Mouse (Mus musculus) kidney, adult 2 months (tissue): ENCODE results near the gene Rtn2. TPM values are rescaled to one million over a fixed set of nuclear protein-coding genes. Genes with fewer than 3 reads are reported as not detected.

ENCODE experiments used
- DNase-seq: peaks from one replicate; pipeline ENCODE4 v3.0.0; 2021
- H3K27ac ChIP-seq: fragments of 200-500 bp; 2 replicates; pipeline ENCODE4 v1.5.1; 2012; ENCODE audit warnings: low read depth, low read length, control low read depth, inconsistent platforms; ENCODE audit not compliant: insufficient read depth
- H3K27me3 ChIP-seq: fragments of 200-500 bp; replicated peaks from 2 replicates; pipeline ENCODE4 v1.6.1; 2012; ENCODE audit warnings: mild to moderate bottlenecking, moderate library complexity, low read length, inconsistent platforms; ENCODE audit not compliant: control insufficient read depth, insufficient read depth
- H3K36me3 ChIP-seq: fragments of 200-500 bp; 2 replicates; pipeline ENCODE4 v1.6.1; 2012; ENCODE audit warnings: mild to moderate bottlenecking, moderate library complexity, low read length, inconsistent platforms; ENCODE audit not compliant: control insufficient read depth, insufficient read depth
- H3K4me1 ChIP-seq: fragments of 200-500 bp; 2 replicates; pipeline ENCODE4 v1.6.1; 2011; ENCODE audit warnings: low read length; ENCODE audit not compliant: control insufficient read depth, insufficient read depth
- H3K4me3 ChIP-seq: fragments of 200-500 bp; 2 replicates; pipeline ENCODE4 v1.5.1; 2011; ENCODE audit warnings: mild to moderate bottlenecking, low read depth, low read length, control low read depth; ENCODE audit not compliant: insufficient read depth
- CTCF ChIP-seq: fragments of 200-500 bp; conservative IDR thresholded peaks from 2 replicates; pipeline ENCODE4 v1.5.1; 2011; ENCODE audit warnings: low read depth, mild to moderate bottlenecking, control low read depth, low read length, moderate library complexity, mixed read lengths; ENCODE audit not compliant: insufficient read depth, insufficient read length
- POLR2A ChIP-seq: fragments of 200-500 bp; IDR thresholded peaks from one replicate; pipeline ENCODE4 v1.6.1; 2011; ENCODE audit warnings: low read depth, low read length, control low read depth
- WGBS: fragments of 180-500 bp; shearing (Covaris S2); methylation state at CpG from one replicate; pipeline ENCODE4 v1.1.7; 2018; 5-methylcytosine and 5-hydroxymethylcytosine counted together
- polyA plus RNA-seq: library from polyadenylated mRNA; depleted of rRNA; stranded (reverse); fragments of >200 nt; gene quantifications from 2 replicates; pipeline ENCODE4 v1.2.3, GENCODE M21; 2012

The Rtn2 gene
- polyA plus RNA-seq, 1 experiment: 19.1 TPM

- H3K27ac ChIP-seq: no peak overlapping the region
- no peaks in the 10 kb centered on the region for H3K27me3 ChIP-seq
- 0 out of 2 replicates have a peak, but pooled peaks cover 4% of the 10 kb centered on the region for H3K4me1 ChIP-seq
- no peaks in the 10 kb centered on the region for H3K36me3 ChIP-seq
- no peak for DNase-seq
- H3K4me3 ChIP-seq: no peak overlapping the region
- 92% methylated on average over 17 of the region's 17 CpGs for WGBS
- no peak for TF ChIP-seq CTCF
- no peak for TF ChIP-seq POLR2A
These were observed 27.0 kb upstream of the Rtn2 start for GRCm38 (mm10) chr7:19255395-19255794.

- no peak for DNase-seq
- H3K36me3 ChIP-seq: no peaks in the 10 kb centered on the region; the same call in 1 of the 2 replicates
- TF ChIP-seq POLR2A (no peak), CTCF (no peak)
- 0 out of 2 replicates have a peak, but pooled peaks cover 4% of the 10 kb centered on the region for H3K4me1 ChIP-seq
- no peak overlapping the region for H3K4me3 ChIP-seq
- no peak overlapping the region for H3K27ac ChIP-seq
- no peaks in the 10 kb centered on the region for H3K27me3 ChIP-seq
- 76% methylated on average over 7 of the region's 7 CpGs for WGBS
These were observed 25.9 kb upstream of the Rtn2 start for GRCm38 (mm10) chr7:19256567-19256966.

- DNase-seq: peak; percentile 88
- WGBS: 41% methylated on average over 11 of the region's 11 CpGs
- Histone ChIP-seq H3K4me3 (no peak overlapping the region), H3K27ac (no peak overlapping the region), H3K36me3 (no peaks in the 10 kb centered on the region; the same call in 1 of the 2 replicates), H3K27me3 (no peaks in the 10 kb centered on the region), H3K4me1 (0 out of 2 replicates have a peak, but pooled peaks cover 4% of the 10 kb centered on the region)
- TF ChIP-seq CTCF: no peak
- TF ChIP-seq POLR2A: no peak
These were observed 24.9 kb upstream of the Rtn2 start for GRCm38 (mm10) chr7:19257390-19258022.

- Histone ChIP-seq H3K27me3 (no peaks in the 10 kb centered on the region), H3K4me1 (0 out of 2 replicates have a peak, but pooled peaks cover 4% of the 10 kb centered on the region), H3K4me3 (no peak overlapping the region), H3K36me3 (no peaks in the 10 kb centered on the region; the same call in 1 of the 2 replicates), H3K27ac (no peak overlapping the region)
- TF ChIP-seq POLR2A (no peak), CTCF (no peak)
- peak; percentile 67 for DNase-seq
- WGBS: 20% methylated on average over 3 of the region's 3 CpGs
These were observed 24.1 kb upstream of the Rtn2 start for GRCm38 (mm10) chr7:19258336-19258735.

- H3K4me3 ChIP-seq: no peak overlapping the region
- TF ChIP-seq CTCF: no peak
- no peak for TF ChIP-seq POLR2A
- no peak for DNase-seq
- 77% methylated on average over 7 of the region's 7 CpGs for WGBS
- no peaks in the 10 kb centered on the region for H3K27me3 ChIP-seq
- H3K27ac ChIP-seq: no peak overlapping the region
- H3K4me1 ChIP-seq: peaks cover 16% of the 10 kb centered on the region
- no peaks in the 10 kb centered on the region; the same call in 1 of the 2 replicates for H3K36me3 ChIP-seq
These were observed 17.3 kb upstream of the Rtn2 start for GRCm38 (mm10) chr7:19265147-19265546.

- TF ChIP-seq CTCF: no peak
- no peak for TF ChIP-seq POLR2A
- Histone ChIP-seq H3K36me3 (no peaks in the 10 kb centered on the region), H3K4me1 (peaks cover 16% of the 10 kb centered on the region), H3K27ac (no peak overlapping the region; the same call in 1 of the 2 replicates), H3K27me3 (no peaks in the 10 kb centered on the region), H3K4me3 (no peak overlapping the region)
- 48% methylated on average over 10 of the region's 10 CpGs for WGBS
- DNase-seq: peak; percentile 62
These were observed 16.2 kb upstream of the Rtn2 start for GRCm38 (mm10) chr7:19265928-19266822.

GRCm38 (mm10) chr7:19267051-19267450, 15.4 kb upstream of the Rtn2 start:
- H3K4me3 ChIP-seq: no peak overlapping the region
- DNase-seq: no peak
- no peaks in the 10 kb centered on the region for H3K27me3 ChIP-seq
- H3K4me1 ChIP-seq: peaks cover 16% of the 10 kb centered on the region
- no peaks in the 10 kb centered on the region for H3K36me3 ChIP-seq
- WGBS: 41% methylated on average over 10 of the region's 10 CpGs
- no peak for TF ChIP-seq CTCF
- no peak for TF ChIP-seq POLR2A
- H3K27ac ChIP-seq: peak overlapping the region; percentile 41; the same call in 1 of the 2 replicates
